Mouse (Mus musculus) midbrain, embryonic 13.5 days (tissue): ENCODE data around the gene Gm21972. TPM values are rescaled to one million over a fixed set of nuclear protein-coding genes. Genes with fewer than 3 reads are reported as not detected.

Experiments
- ATAC-seq: fragments of 200-750 bp; cut with Nextera tagmentation; 2 replicates; pipeline ENCODE4 v1.8.0; 2017; ENCODE audit warnings: mild to moderate bottlenecking, moderate TSS enrichment, moderate library complexity
- H3K27ac ChIP-seq: fragments of 300-500 bp; sonication (generic); 2 replicates; pipeline ENCODE4 v1.5.1; 2015; ENCODE audit warnings: inconsistent platforms, mild to moderate bottlenecking, moderate library complexity
- H3K27me3 ChIP-seq: fragments of 300-500 bp; sonication (generic); 2 replicates; pipeline ENCODE4 v1.6.1; 2015; ENCODE audit warnings: mild to moderate bottlenecking, inconsistent platforms
- H3K36me3 ChIP-seq: fragments of 300-500 bp; sonication (generic); 2 replicates; pipeline ENCODE4 v1.6.1; 2015; ENCODE audit warnings: mild to moderate bottlenecking, inconsistent platforms
- H3K4me1 ChIP-seq: fragments of 300-500 bp; sonication (generic); replicated peaks from 2 replicates; pipeline ENCODE4 v1.6.1; 2015; ENCODE audit warnings: inconsistent platforms
- H3K4me2 ChIP-seq: fragments of 300-500 bp; sonication (generic); replicated peaks from 2 replicates; pipeline ENCODE4 v1.6.1; 2015; ENCODE audit warnings: moderate library complexity, mild to moderate bottlenecking, inconsistent platforms
- H3K4me3 ChIP-seq: fragments of 300-500 bp; sonication (generic); replicated peaks from 2 replicates; pipeline ENCODE4 v1.5.1; 2015; ENCODE audit warnings: mild to moderate bottlenecking, inconsistent platforms
- H3K9ac ChIP-seq: fragments of 300-500 bp; sonication (generic); replicated peaks from 2 replicates; pipeline ENCODE4 v1.6.1; 2015; ENCODE audit warnings: mild to moderate bottlenecking, inconsistent platforms
- H3K9me3 ChIP-seq: fragments of 300-500 bp; sonication (generic); 2 replicates; pipeline ENCODE4 v1.6.1; 2016; ENCODE audit warnings: mild to moderate bottlenecking, inconsistent platforms
- WGBS: fragments of 180-500 bp; shearing (Covaris S2); methylation state at CpG from one replicate; pipeline ENCODE4 v1.1.7; 2015; 5-methylcytosine and 5-hydroxymethylcytosine counted together
- polyA plus RNA-seq: library from polyadenylated mRNA; unstranded; fragments of >200 nt; fragmentation: Nextera tagmentation; extraction: Ambion mirVana; gene quantifications from 2 replicates; pipeline ENCODE4 v1.2.1, GENCODE M21; 2015

The Gm21972 gene
- polyA plus RNA-seq, 1 experiment from 2014 or later = 0.30 TPM

DNA sequence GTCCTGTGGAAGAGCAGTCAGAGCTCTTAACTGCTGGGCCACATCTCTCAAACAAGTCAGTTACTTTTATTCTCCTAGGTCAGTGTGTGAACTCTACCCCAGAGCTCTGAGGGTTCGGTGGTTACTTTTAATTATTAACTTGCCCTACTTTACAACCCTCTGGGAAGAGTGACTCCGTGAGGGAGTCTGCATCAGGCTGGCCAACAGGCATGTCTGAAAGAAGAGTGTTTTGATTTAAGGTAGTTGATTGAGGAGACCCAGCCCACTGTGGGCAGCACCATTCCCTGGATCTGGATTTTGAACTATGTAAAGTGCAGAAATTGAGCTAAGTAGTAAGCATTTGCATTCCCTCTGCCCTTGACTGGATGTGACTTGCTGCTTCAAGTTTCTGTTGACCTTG is 42.6 kb downstream of the Gm21972 start:
- Histone ChIP-seq H3K9me3 (no peaks in the 10 kb centered on the region), H3K4me2 (no peak overlapping the region), H3K4me3 (no peak overlapping the region), H3K4me1 (no peaks in the 10 kb centered on the region), H3K27ac (no peak overlapping the region), H3K9ac (no peak overlapping the region), H3K27me3 (no peaks in the 10 kb centered on the region), H3K36me3 (peaks cover 74% of the 10 kb centered on the region)
- WGBS = 94% methylated on average over 2 of the region's 2 CpGs
- ATAC-seq = no peak

DNA sequence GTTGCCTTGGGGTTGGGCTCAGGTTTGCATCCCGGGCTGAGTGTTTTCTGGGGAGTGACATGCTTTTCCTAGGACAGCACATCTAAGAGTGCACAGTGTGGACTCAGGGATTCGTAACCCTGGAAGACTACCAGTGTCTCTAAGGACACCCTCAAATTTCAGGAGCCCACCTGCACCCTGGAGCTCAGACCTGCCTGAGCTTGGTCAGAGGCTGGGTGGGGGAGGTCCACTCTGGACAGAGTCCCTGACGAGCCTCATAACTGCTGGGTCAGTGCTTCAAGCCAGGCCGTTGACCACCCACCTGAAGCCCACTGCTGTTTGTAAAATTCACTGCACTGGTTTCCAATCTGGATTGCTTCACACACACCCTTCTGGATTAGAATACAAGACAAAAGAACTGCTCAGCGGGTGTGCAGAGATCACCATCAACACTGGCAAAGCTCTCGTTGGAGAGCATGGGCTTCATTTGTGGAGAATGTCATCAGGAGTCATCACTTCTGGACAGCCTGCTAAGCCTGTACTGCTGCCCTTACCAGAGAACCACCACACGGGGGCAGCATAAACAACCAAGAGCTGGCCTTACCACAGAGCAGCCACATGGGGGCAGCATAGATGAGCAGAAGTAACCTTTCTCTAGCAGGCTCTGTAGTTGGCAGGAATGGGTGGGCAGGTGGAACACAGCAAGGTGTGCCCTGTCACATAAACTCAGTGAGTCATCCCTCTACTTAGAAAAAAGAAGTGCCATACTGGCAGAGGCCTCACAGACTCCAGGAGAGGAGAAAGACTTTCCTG is 45.2 kb downstream of the Gm21972 start:
- WGBS = 47% methylated on average over 7 of the region's 7 CpGs
- Histone ChIP-seq H3K9me3 (no peaks in the 10 kb centered on the region), H3K4me3 (no peak overlapping the region), H3K27me3 (no peaks in the 10 kb centered on the region), H3K4me2 (no peak overlapping the region), H3K9ac (no peak overlapping the region), H3K4me1 (no peaks in the 10 kb centered on the region), H3K36me3 (peaks cover 57% of the 10 kb centered on the region), H3K27ac (no peak overlapping the region)
- peak; percentile 85 for ATAC-seq

DNA sequence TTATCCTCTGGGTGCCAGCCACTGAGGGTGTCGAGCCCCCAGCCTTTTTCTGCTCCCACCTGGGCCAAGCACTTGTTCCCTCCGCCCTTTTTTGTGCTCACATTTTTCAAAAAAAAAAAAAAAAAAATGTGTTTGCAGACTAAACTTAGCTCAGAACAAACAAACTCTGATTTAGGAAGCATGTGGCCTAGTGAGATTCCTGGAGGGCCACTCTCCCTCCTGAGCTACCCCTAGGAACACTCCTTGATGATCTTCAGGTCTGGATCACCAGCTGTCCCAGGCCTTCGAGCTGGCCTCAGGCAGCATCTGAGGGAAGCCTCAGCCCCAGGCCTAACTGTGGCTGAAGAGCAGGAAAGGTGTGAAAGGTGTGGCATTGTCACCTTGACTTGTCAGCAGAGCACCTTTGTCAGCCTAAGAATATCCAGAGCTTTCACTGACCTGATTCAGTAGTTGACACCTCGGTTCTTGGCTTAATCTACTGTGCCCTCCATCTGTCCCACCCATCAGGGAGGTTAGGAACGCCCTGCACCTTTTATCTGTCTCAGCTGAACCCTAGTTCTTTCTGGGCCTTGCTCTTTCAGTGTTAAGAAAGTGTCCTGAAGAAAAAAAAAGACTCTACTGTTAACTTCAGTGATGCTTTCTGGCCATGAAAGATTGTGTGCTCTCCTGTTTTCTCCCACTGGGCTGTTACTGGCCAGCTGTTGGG is 48.7 kb downstream of the Gm21972 start:
- 85% methylated on average over 5 of the region's 5 CpGs for WGBS
- Histone ChIP-seq H3K4me2 (no peak overlapping the region), H3K9me3 (no peaks in the 10 kb centered on the region), H3K27me3 (no peaks in the 10 kb centered on the region), H3K4me1 (no peaks in the 10 kb centered on the region), H3K36me3 (peaks cover 29% of the 10 kb centered on the region), H3K4me3 (no peak overlapping the region), H3K27ac (no peak overlapping the region), H3K9ac (no peak overlapping the region)
- no peak for ATAC-seq

DNA sequence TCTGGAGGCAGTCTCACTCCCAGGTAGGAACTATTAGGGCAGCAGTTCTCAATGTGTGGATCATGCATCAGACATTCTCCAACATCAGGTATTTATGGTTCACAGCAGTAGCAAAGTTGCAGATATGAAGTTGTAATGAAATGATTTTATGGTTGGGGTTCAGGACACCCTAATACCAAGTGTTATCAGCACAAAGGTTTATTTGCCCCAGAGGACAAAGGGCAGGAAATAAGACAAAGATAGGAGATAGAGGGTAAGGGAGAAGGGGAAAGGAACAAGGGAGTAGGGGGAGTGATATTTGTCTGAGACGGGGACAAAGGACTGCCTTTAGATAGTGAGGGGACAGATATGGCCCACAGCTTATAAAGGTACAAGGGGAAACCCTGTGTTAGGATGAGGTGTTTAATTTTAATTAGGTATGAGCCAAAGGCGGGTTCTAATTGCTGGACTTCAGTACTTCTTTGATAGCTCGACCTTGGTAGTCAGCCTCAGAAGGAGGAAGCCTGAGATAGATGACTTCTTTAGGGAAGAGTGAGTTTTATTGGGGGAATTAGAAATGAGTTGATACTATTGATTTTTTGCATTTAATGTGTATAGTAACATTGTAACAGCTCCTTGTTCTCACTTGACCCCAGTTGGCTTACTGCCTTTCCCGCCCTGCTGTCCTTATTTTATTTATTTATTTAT is 50.3 kb downstream of the Gm21972 start:
- Histone ChIP-seq H3K36me3 (peaks cover 18% of the 10 kb centered on the region), H3K9me3 (no peaks in the 10 kb centered on the region), H3K27ac (no peak overlapping the region), H3K4me1 (no peaks in the 10 kb centered on the region), H3K27me3 (no peaks in the 10 kb centered on the region), H3K4me3 (no peak overlapping the region), H3K4me2 (no peak overlapping the region), H3K9ac (no peak overlapping the region)
- WGBS = 90% methylated on average over 4 of the region's 4 CpGs
- ATAC-seq = no peak

DNA sequence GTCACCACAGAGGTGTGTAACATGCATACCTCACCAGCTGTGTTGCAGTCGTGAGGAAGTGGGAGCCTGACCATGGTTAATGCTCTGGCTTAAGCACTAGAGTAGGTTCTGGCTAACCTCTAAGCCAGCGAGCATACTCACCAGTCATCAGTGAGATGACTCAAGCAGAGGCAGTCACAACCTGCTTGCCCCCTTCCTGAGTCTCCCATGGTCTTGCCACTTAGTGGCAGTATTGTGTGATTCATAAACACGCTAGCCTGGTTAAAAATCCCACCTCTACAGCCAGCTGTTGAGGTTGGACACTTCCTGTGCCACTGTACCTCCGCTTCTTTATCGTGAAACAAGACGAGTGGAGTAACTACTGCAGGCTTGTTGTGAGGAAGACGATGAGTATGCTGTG is 53.3 kb downstream of the Gm21972 start:
- H3K36me3 ChIP-seq = peaks cover 39% of the 10 kb centered on the region
- H3K9me3 ChIP-seq = no peaks in the 10 kb centered on the region
- WGBS = 92% methylated on average over 7 of the region's 7 CpGs
- no peak overlapping the region for H3K9ac ChIP-seq
- ATAC-seq = no peak
- no peak overlapping the region for H3K4me2 ChIP-seq
- H3K4me3 ChIP-seq = no peak overlapping the region
- no peak overlapping the region for H3K27ac ChIP-seq
- no peaks in the 10 kb centered on the region for H3K27me3 ChIP-seq
- H3K4me1 ChIP-seq = no peaks in the 10 kb centered on the region

DNA sequence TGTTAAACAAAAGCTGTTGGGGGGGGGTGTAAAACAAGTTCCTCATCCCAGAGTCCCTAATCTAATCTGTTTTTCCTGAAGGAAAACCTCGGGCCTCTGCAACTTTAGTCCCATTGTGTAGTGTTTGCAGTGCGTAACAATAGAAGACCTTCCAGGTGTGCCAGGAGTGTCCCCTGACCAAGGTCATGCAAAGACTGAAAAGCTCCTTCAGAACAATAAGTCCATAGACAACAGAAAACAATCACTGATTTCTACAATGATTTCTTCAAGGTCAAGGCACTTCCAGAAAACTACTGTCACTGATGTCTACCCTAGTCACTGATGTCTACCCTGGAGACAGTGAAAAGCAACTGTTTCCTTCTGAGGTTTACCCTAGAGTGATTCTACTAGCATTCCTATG is 54.4 kb downstream of the Gm21972 start:
- Histone ChIP-seq H3K9ac (no peak overlapping the region), H3K27ac (no peak overlapping the region), H3K4me3 (no peak overlapping the region), H3K4me1 (no peaks in the 10 kb centered on the region), H3K4me2 (no peak overlapping the region), H3K36me3 (peaks cover 49% of the 10 kb centered on the region), H3K9me3 (no peaks in the 10 kb centered on the region), H3K27me3 (no peaks in the 10 kb centered on the region)
- WGBS = 63% methylated on average over 2 of the region's 2 CpGs
- ATAC-seq = no peak

DNA sequence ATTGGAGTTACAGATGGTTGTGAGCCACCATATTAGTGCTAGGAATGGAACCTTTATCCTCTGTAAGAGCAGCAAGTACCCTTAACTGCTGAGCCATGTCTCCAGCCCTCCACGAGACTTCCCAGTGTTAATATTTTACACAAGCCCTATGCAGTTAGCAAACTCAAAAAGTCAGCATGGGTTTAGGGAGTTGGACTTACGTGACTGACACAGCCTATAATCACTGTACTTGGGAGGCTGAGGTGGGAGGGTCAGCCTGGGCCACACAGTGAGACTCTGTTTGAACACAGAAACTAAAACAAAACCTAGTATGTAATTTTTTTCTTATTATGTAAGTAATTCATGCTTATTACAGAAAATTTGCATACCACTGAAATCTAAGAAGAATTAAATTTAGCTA is 54.8 kb downstream of the Gm21972 start:
- Histone ChIP-seq H3K27me3 (no peaks in the 10 kb centered on the region), H3K4me1 (no peaks in the 10 kb centered on the region), H3K27ac (no peak overlapping the region), H3K9ac (no peak overlapping the region), H3K4me3 (no peak overlapping the region), H3K9me3 (no peaks in the 10 kb centered on the region), H3K4me2 (no peak overlapping the region), H3K36me3 (peaks cover 53% of the 10 kb centered on the region)
- ATAC-seq = no peak
- 90% methylated on average over 2 of the region's 2 CpGs for WGBS

DNA sequence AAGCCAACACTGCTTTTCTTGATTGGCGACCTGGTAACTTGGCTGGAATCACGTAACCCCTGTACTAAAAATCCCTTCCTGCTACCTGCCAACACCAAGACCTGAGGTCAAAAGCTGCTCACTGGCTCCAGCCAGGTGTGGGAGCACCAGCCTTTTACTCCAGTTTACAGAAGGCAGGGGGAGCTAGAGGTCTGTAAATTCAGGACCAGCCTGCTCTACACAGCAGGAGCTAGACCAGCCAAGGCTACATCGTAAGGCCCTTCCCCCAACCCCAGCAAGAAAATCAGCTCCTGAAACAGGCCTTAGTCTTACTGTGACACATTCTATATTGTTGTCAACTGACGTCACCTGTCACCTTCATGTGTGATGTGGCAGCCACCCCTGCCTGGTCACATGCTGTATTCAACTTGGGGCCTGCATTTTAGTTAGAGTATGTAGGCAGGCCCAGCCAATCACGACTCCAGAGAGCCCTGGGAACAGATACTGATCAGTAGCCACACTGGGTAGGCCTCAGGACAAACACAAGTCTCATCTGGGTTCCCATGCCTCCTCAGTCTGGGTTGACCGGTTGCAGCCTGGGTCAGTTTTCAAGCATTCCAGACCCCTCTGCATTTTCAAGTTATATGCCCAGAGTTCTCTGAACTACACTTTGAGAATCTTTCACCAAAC is 55.7 kb downstream of the Gm21972 start:
- H3K9ac ChIP-seq = no peak overlapping the region
- no peak overlapping the region for H3K4me2 ChIP-seq
- H3K27me3 ChIP-seq = no peaks in the 10 kb centered on the region
- H3K27ac ChIP-seq = no peak overlapping the region
- H3K4me3 ChIP-seq = no peak overlapping the region
- WGBS = 78% methylated on average over 6 of the region's 6 CpGs
- H3K9me3 ChIP-seq = no peaks in the 10 kb centered on the region
- no peak for ATAC-seq
- no peaks in the 10 kb centered on the region for H3K4me1 ChIP-seq
- H3K36me3 ChIP-seq = peaks cover 59% of the 10 kb centered on the region

DNA sequence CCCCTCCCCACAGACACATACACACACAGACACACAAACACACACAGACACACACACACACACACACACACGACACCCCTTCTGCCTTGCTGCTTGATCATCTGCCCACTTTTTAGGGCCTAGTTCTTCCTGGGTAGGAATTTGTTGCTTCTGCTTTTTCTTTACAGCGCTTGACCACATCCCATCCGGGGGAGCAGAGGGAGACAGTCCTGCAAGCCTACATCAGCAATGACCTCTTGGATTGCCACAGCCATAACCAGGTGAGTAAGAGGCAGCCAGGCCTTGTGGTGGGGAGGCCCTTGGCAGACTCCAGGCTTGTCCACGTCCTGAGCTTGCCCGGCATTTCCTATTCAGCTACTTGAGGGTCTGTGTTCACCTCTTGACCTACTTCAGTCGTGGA is 57.4 kb downstream of the Gm21972 start:
- H3K27me3 ChIP-seq = no peaks in the 10 kb centered on the region
- no peak overlapping the region for H3K4me3 ChIP-seq
- H3K4me2 ChIP-seq = no peak overlapping the region
- no peaks in the 10 kb centered on the region for H3K4me1 ChIP-seq
- 90% methylated on average over 6 of the region's 6 CpGs for WGBS
- ATAC-seq = no peak
- H3K27ac ChIP-seq = no peak overlapping the region
- H3K9me3 ChIP-seq = no peaks in the 10 kb centered on the region
- H3K9ac ChIP-seq = no peak overlapping the region
- H3K36me3 ChIP-seq = peaks cover 71% of the 10 kb centered on the region

DNA sequence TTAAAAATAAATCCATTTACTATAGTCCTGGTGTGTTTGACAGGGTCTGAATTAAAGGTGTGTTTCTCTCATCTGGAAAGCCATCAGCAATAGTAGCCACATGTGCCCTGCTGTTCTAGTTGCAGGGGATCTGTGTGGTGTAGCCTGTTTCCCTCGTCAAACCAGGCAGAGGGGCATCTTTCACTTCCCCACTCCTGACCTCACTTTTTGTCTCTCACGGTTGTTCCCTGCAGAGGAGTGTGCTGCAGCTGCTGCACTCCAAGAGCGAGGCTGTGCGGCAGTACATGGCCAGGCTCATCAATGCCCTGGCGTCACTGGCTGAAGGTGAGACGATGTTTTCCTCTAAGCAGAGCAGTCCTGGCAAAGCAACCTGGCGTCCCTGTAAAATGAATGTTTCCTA is 60.6 kb downstream of the Gm21972 start:
- Histone ChIP-seq H3K4me1 (no peaks in the 10 kb centered on the region), H3K27me3 (no peaks in the 10 kb centered on the region), H3K27ac (no peak overlapping the region), H3K9ac (no peak overlapping the region), H3K4me2 (no peak overlapping the region), H3K9me3 (no peaks in the 10 kb centered on the region), H3K4me3 (no peak overlapping the region), H3K36me3 (peaks cover 89% of the 10 kb centered on the region)
- WGBS = 80% methylated on average over 7 of the region's 7 CpGs
- no peak for ATAC-seq

DNA sequence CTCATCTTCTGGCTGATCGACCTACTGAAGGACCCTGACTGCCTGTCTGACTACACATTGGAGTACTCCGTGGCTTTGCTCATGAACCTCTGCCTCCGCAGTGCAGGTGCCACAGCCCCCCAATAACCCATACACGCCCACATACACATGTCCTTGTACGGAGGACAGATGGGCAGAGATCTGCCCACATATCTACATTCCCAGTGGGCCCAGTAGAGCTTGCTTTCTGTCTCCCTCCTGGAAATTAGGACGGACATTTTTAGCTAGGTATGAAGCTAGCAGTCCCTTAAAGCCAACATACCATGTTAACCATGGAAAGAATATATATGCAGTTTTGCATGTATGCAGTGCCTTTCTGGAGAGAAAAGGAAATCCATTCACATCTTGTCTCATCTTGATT is 64.8 kb downstream of the Gm21972 start:
- H3K9ac ChIP-seq = no peak overlapping the region
- no peak overlapping the region for H3K4me2 ChIP-seq
- H3K9me3 ChIP-seq = no peaks in the 10 kb centered on the region
- H3K27ac ChIP-seq = no peak overlapping the region
- no peak for ATAC-seq
- no peaks in the 10 kb centered on the region for H3K27me3 ChIP-seq
- H3K4me3 ChIP-seq = no peak overlapping the region
- peaks cover 88% of the 10 kb centered on the region for H3K36me3 ChIP-seq
- WGBS = 72% methylated on average over 6 of the region's 6 CpGs
- no peaks in the 10 kb centered on the region for H3K4me1 ChIP-seq

DNA sequence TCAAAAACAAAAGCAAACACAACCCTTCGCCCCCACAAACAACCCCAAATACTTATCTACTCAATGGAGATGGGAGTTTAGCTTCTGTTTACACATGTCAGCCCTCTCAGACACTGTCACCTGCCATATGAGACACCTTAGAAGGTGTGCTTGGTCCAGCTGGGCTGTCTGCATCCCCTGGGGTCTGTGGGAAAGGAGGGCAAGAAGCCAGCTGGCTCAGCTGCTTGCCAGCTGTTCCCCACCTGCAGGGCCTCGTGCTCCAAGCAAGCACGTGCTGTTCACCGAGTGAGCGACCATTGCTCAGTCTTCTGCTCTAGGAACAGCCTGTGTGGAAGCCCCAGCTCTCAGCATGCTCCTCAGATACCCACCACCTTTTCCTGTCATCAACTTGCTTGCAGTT is 65.6 kb downstream of the Gm21972 start:
- H3K4me3 ChIP-seq = no peak overlapping the region
- ATAC-seq = no peak
- no peaks in the 10 kb centered on the region for H3K9me3 ChIP-seq
- no peak overlapping the region for H3K4me2 ChIP-seq
- H3K9ac ChIP-seq = no peak overlapping the region
- 88% methylated on average over 5 of the region's 5 CpGs for WGBS
- H3K27me3 ChIP-seq = no peaks in the 10 kb centered on the region
- peaks cover 90% of the 10 kb centered on the region for H3K36me3 ChIP-seq
- H3K4me1 ChIP-seq = no peaks in the 10 kb centered on the region
- no peak overlapping the region for H3K27ac ChIP-seq
